Mouse (Mus musculus): ENCODE results near the gene Neu3.

Neu3 gene

GRCm38 (mm10) chr7:99795192-99795981 lies 32.8 kb downstream of the Neu3 start:
- peak; percentile 9 for DNase-seq (ENCODE audit: low spot score)

GRCm38 (mm10) chr7:99794096-99794495 lies 34.1 kb downstream of the Neu3 start:
- no peak for DNase-seq (ENCODE audit: low spot score)

GRCm38 (mm10) chr7:99790816-99791215 lies 37.4 kb downstream of the Neu3 start:
- DNase-seq (ENCODE audit: low spot score), result no peak

GRCm38 (mm10) chr7:99788563-99788962 lies 39.7 kb downstream of the Neu3 start:
- DNase-seq (ENCODE audit: low spot score), result peak; percentile 14

- DNase-seq (ENCODE audit: low spot score), result no peak
These were observed 40.3 kb downstream of the Neu3 start for GRCm38 (mm10) chr7:99787935-99788334.

- DNase-seq (ENCODE audit: low spot score), result no peak
These were observed 41.4 kb downstream of the Neu3 start for GRCm38 (mm10) chr7:99786774-99787173.

GRCm38 (mm10) chr7:99785553-99785952 lies 42.7 kb downstream of the Neu3 start:
- no peak for DNase-seq (ENCODE audit: low spot score)

- DNase-seq (ENCODE audit: low spot score), result no peak
These were observed 44.8 kb downstream of the Neu3 start for GRCm38 (mm10) chr7:99783421-99783820.

GRCm38 (mm10) chr7:99781916-99782315 lies 46.3 kb downstream of the Neu3 start:
- peak; percentile 34 for DNase-seq (ENCODE audit: low spot score)

GRCm38 (mm10) chr7:99781385-99781784 lies 46.8 kb downstream of the Neu3 start:
- DNase-seq (ENCODE audit: low spot score), result peak; percentile 10

- DNase-seq (ENCODE audit: low spot score), result no peak
These were observed 65.0 kb downstream of the Neu3 start, which contains the start of gene Olfr521 for GRCm38 (mm10) chr7:99763207-99763606. Gene Olfr521, plus strand, starts transcription at chr7:99763507.

Measured in lung, postnatal 25 days (tissue).